Mouse (Mus musculus): Measurements from ENCODE around the gene Rab3il1.

Gene Rab3il1

DNA sequence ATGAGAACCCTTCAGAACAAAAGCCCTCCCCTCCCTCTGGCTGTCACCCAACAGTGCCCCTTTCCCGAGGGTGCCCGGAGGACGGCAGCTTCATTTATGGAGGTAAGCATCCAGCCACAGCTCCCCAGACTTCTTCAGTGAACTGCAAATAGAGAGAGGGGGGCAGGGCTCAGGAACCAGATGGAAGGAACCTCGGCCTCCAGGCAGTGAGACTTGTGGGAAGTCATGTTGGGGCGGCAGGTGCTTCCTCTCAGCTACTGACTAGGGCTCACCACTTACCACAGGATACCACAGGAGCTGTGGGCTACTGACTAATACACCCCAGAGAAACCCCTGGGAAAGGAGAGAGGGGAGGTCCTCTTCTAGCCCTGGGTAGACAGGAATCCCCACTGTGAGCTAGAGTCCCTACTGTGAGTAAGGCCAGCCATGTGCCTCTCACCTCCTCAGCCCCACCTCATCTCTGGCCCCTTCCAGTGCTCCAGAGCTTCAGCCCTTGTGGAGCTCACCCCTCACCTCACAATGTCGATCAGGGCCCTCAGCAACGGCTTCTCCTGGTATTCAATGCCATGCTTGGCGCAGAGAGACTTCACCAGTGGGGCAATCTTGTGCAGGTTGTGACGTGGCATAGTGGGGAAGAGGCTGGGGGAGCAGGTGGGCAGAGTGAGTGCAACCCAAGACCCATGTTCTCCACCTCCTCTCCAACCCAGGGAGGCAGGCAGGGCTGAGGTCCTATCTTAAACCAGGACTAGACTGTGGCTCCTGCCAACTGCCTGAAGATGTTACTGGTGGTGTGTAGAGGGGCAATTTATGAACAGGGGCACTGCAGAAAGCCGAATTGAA is 62.9 kb downstream of the Rab3il1 start:
- no peak for DNase-seq

DNA sequence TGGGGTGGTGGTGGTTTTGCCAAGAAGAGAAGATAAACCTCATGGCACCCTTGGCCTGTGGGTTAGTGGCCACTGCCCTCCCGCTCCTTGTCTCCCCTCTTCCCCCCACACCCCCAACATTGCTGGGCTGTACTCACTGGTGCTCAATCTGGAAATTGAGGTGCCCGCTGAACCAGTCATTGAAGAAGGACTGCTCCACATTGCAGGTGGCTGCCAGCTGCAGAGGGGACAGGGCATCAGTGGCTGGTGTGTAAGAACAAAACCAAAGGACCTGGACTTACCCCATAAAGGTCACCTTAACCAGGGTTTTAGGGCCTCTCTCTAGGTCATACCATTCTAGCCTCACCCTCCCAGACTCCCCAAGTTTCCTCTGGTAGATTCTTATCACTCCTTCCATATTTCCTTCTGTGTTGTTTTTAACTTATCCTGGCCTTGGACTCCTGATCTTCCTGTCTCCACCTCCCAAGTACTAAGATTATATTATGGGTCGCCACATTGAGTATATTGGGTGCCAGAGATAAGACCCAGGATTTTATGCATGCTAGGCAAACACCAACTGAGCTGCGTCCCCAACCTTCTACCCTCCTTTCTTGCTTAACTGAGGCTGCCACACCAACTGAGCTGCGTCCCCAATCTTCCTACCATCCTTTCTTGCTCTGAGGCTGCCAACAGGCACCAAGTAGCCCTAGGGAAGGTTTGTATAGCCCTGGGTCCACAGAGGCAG is 64.2 kb downstream of the Rab3il1 start:
- no peak for DNase-seq

DNA sequence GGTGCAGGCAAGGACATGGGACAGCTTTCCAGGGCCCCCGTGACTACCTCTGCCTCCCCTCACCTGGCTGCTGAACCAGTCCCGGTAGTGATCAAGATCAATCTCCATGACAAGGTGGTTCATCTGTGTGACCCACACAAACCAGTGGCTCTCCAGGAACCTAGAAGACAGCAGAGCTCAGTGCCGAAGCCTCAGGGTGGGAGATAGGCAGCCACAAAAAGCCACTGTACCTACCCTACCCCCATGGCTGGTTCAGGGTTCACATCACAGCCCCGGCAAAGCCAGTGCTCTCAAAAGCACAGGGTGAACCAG is 64.7 kb downstream of the Rab3il1 start:
- DNase-seq: no peak

DNA sequence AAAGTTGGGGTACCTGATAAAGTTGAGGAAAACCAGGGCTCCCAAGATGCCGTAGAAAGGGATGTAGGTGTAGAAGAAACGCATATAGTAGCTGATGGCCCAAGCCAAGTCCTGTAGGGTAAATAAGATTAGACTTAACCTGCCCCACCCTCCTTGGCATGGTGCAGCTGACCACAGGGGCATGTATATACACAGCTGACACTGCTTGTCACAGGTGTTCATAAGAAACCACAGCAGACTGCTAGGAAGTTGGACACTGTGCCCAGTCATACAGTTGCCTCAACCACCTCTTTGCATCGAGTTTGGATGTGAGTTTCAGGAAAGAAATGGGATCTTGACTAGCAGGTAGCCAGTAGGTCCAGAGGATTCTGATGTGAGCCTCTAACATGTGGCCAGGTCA is 65.0 kb downstream of the Rab3il1 start:
- no peak for DNase-seq

DNA sequence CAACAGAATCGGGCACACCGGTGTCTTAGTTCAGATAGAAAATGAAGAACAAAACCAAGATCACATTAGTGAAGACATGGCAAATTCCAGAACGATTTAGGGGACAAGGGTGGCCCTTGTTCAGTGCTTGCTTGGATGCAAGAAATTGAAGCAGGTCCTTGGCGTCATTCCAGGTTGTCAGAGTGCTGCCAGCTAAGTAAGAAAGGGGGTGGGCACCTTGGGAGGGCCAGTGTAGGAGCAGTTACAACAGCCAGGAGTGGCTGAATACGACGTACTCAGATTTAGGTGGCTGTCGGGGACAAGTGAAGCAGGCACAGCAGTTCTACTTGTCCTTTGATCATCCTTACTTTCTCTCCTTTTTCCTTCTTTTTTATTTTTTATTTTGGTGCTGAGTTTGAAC is 66.2 kb downstream of the Rab3il1 start:
- DNase-seq: no peak

DNA sequence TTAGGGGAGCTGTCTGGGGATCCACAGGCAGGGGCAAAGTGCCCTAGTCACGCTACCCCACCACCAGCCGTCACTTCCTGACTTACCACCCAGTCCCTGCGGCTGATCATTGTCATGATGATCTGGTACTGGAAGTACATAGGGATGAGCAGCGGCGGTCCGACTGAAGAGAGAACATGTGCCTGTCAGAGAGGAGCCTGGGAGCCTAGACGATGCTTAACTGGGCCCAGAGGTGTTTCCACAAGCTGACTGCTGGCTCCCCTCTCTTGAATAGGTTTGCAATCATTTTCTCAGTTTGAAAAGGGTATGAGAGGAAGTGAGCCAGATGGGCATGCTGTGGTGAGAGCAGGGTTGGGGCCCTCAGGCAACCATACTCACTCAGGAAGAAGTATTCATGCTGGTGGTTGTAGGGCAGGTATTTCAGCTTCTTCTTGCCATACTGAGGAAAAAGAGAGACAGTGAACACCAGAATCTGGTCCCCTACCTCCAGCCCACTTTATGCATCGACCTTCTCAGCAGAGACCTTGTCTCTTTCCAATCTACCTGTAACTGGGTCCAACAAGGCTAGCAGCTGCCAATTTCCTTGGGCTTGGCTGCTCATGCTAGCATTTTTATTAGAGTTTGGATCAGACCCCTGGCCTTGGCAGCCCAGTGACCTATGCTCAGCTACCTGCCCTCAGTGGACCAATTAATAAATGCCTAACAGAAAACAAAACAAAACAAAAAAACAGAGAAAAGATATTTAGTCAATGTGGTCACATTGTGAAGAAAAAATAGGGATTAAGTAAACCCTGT is 68.9 kb downstream of the Rab3il1 start:
- DNase-seq: no peak

DNA sequence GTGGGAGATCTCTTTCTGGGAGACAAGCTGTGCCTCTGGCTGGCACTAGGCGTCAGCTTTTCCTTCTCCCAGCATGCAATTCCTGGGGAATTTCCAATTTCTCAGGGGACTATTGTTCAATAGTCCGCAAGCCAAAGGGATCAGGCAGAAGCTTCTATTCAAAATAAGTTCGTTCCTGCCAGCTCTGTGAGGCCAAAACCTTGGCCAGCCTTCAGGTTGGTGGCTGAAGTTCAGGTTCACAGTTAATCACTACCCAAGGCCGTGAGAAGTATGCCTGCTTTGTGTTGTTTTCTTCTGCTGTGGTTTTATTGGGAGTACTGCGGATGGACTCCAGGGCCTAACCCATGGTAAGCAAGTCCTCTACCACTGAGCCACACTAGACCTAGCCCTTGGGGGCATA is 69.7 kb downstream of the Rab3il1 start:
- DNase-seq: no peak

DNA sequence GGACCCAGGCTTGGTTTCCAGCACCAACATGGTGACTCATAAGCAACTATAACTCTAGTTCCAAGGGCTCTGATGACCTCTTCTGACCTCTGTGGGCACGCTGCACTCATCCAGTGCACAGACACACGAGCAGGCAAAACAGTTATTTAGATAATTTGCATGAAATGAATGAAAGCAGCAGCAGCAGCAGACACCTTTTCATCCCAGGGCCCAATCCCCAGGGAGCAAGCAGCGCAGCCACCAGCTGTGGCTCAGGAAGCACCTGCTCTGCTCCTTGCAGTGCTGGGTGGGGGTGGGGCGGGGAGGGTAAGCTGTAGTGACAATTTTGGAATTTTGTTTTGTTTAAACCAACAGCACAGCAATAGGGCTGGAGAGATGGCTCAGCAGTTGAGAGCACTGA is 70.4 kb downstream of the Rab3il1 start:
- DNase-seq: no peak

DNA sequence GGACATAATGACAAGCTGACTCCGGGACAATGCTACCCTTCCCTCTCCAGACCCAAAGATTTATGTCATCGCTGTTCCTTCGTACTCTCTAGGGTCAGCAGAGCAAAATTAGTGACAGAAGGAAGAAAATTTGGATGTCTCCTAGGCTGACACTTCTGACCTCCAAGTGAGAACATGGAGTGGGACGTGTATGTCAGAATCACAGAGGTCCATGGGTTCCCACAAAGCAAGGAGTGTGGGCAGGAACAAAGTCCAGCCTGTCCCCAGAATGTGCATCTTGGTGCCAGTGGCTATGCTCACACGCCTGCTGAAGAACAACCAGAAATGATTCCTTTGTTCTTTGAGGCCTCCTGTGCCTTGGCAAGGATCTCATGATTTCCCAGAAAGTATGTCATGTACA is 71.7 kb downstream of the Rab3il1 start:
- DNase-seq: no peak

DNA sequence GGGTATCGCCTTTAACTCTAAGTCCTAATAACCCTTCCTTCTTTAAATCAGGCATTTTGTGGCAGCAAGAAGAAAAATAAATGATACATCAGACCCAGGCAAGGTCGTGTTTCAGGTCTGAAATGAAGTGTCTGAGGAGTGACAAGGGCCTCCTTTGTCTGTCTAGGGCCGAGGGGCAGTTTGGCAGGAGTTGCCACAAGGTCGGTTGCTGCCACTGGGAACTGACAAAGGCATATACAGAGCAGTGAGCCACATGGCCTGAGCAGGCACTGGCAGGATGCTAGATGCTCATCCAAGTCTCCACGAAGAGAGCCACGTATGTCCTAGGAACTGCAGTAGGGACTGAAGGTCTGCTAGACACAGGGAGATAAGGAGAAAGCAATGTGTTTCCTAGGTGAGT is 76.9 kb downstream of the Rab3il1 start:
- DNase-seq: no peak

DNA sequence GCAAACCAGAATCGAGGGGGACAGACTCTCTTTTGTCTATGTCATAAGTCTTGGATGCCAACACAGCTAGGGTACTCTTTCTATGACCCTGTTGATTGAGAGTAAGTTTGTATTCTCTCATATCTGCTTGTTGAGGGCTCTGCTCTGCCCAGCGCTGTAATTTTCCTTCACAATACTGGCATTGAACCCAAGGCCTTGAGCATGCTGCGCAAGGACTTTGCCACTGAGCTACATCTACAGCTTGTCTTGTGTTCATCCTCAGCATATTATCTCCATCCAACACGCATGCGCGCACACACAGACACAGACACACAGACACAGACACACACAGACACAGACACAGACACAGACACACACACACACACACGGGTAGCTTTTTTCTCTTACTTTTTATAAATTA is 78.9 kb downstream of the Rab3il1 start:
- no peak for DNase-seq

DNA sequence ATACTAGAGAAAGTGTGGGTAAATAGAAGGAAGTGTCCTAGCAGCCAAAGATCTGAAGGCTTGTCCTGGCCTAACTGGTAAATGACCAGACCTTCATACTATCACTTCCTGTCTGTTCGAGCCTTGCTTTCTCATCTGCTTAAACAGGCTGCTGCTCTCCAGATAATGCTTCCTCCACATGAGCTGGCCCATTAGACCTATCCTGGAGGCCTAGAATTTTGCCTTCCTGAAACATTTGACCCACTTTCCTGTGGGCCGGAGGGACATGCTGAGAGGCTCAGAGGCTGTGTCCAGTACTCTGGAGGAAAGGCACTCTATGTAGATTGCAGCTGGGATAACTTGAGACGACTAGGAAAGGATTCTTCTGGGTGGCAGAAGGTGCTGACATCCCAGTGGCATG is 80.6 kb downstream of the Rab3il1 start:
- no peak for DNase-seq

DNA sequence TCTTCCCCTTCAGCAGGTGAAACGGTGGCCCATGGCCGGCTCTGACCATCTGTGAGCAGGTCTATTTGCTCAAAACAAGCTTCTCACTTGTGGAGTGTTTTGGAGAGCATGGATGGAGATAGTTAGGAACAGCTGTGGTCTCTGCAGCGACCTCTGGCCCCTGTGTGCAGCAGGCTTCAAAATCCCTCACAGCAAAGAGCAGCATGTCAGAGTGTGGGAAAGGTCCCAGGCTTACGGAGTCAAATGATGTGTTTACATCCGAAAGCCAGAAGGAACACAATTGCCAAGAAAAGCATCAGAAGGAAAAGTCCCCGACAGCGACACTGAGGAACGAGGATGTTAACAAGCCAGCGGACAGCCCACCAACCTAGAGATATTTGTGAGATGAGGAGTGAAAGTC is 84.0 kb downstream of the Rab3il1 start:
- peak; percentile 20 for DNase-seq

DNA sequence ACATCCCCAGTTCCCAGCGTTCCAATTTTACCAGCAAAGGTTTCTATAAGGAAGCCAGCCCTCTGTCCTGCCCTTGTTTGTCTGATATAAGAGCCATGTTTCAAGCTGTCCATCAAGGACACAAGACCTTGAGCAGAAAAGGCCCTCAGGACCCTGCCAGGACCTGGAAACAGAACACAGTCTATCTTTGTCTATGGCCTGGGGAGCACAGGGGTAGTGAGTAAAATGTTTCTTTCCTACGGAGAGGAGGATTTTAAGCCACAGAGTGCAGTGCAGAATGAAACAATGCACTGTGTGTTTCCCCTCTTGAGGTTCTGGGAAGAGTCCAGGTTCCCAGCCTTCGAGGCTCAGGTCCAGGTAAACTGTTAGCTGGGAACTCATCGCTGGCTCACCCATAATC is 85.5 kb downstream of the Rab3il1 start:
- DNase-seq: no peak

Data from lung, postnatal 14 days (tissue).